14 mouse cellular contexts compared by ENCODE assay signal in genomic region chr4:139068287-139068686, GRCm38 (mm10). TPM values are rescaled to one million over a fixed set of nuclear protein-coding genes. Genes with fewer than 3 reads are reported as not detected.
A peak's percentile ranks its signal among the peaks of the same experiment; 100 is the strongest.
DNase-seq lines count a peak whose midpoint lies in the region.
"Had no signal": no experiment of that assay in that cellular context is flagged by ENCODE, and none has a peak within 500 bp of the region (broad histone marks: within the 10 kb centered on the region; RNA-seq: fewer than 3 reads in every experiment).

No protein-coding gene starts in this region.

- peak; percentile 58 for DNase-seq in cerebellum, postnatal 14 days
- DNase-seq in cerebellum, adult 11 months, result no peak
- DNase-seq in layer of hippocampus, adult 18-20 months (ENCODE audit: low spot score in 2 of 2), result peak; percentile 78 to 81
- no peak for DNase-seq in layer of hippocampus, adult 9-10 months (ENCODE audit: low spot score)
- DNase-seq in layer of hippocampus, adult 9-11 months, result peak; percentile 81
- peak; percentile 59 for DNase-seq in right cerebral cortex, postnatal 14 days
- DNase-seq in heart, adult 18-20 months, result no peak
- DNase-seq in spleen, postnatal 4 days (ENCODE audit: low spot score in 2 of 2), result no peak
- DNase-seq: adrenal gland, adult 8-10 months; cerebellum, adult 2 months; gastrocnemius, postnatal 25 days; heart, postnatal 10 days; thymus, adult 2 months had no signal

RNA-seq across cellular contexts. Expression of gene Htr6, which starts 7.1 kb away (rescaled TPM):
- total RNA-seq in layer of hippocampus, adult 18-20 months (2021), result 1 to 10 TPM; 6.5 to 7.6 TPM
- total RNA-seq in heart, adult 18-20 months (2021), result not detected
- total RNA-seq: gastrocnemius, postnatal 25 days; heart, postnatal 10 days; megakaryocyte progenitor cell, adult 5-6 weeks had no signal

RNA-seq across cellular contexts. Expression of gene Nbl1, which starts 24.5 kb away (rescaled TPM):
- total RNA-seq in layer of hippocampus, adult 18-20 months (2021), result 10 to 100 TPM; 80.3 to 92.2 TPM
- 10 to 100 TPM; 17.2 to 28.6 TPM for total RNA-seq in heart, adult 18-20 months (2021)
- total RNA-seq: megakaryocyte progenitor cell, adult 5-6 weeks had no signal

Comparison
In these comparisons a context has a peak if more than half of its experiments do, and no peak if none do; other contexts are left out.
1. DNase-seq: peak in cerebellum, postnatal 14 days (2 of 2), layer of hippocampus, adult 18-20 months (2 of 2), layer of hippocampus, adult 9-11 months (single experiment) and right cerebral cortex, postnatal 14 days (single experiment); none in cerebellum, adult 11 months (single experiment), layer of hippocampus, adult 9-10 months (single experiment), heart, adult 18-20 months (0 of 2) and spleen, postnatal 4 days (0 of 2).
2. RNA of gene Htr6, which starts 7.1 kb away (total RNA-seq): 6.5 to 7.6 TPM in layer of hippocampus, adult 18-20 months; not detected in heart, adult 18-20 months; every median in the first group is over 4 times any median in the second.